In genomic region chr19:34601888-34602287, GRCm38 (mm10) we compare ENCODE assay signal across 10 mouse cellular contexts. TPM values are rescaled to one million over a fixed set of nuclear protein-coding genes. Genes with fewer than 3 reads are reported as not detected.
DNase-seq lines count a peak whose midpoint lies in the region; ATAC-seq and TF ChIP-seq lines count a peak whose summit lies in the region.
"Not testable (repeated sequence)": the region's sequence is repeated elsewhere in the genome, so short reads cannot be mapped to it uniquely, and the experiment has no call there.
"Had no signal": no experiment of that assay in that cellular context is flagged by ENCODE, and none has a peak within 500 bp of the region (broad histone marks: within the 10 kb centered on the region; RNA-seq: fewer than 3 reads in every experiment).

Gene Ifit1bl1, minus strand, starts transcription at chr19:34601956.

- not testable (repeated sequence) for H3K27me3 ChIP-seq in MEL (ENCODE audit: control insufficient read depth in 1 of 2, insufficient read depth in 2 of 2, low read length in 2 of 2); liver, postnatal 0 days (ENCODE audit: insufficient read depth, low read length)

- not testable (repeated sequence) for TF ChIP-seq EP300 in MEL (IDR thresholded peaks at IDR 0.05; ENCODE audit: low read depth in 1 of 2, low read length in 2 of 2); liver, postnatal 0 days (IDR thresholded peaks at IDR 0.05; ENCODE audit: low read depth)

- DNase-seq in MEL (ENCODE audit: low read depth, low spot score), result peak; percentile 69
- peak; percentile 81 for DNase-seq in induced T-regulatory cell, adult 2 months (ENCODE audit: low read depth)
- DNase-seq in liver, postnatal 0 days, result not testable (repeated sequence)
- peak; percentile 22 for DNase-seq in telencephalon, adult 2 months (ENCODE audit: low read depth, low spot score)

- not testable (repeated sequence) for H3K9me3 ChIP-seq in MEL (replicated peaks; ENCODE audit: insufficient read depth, low read length); liver, postnatal 0 days (ENCODE audit: low read length)

- H3K4me2 ChIP-seq in liver, postnatal 0 days (ENCODE audit: low read depth, low read length), result not testable (repeated sequence)

- H3K27ac ChIP-seq in MEL (ENCODE audit: control insufficient read depth, low read depth, low read length), result peak within 1 kb of the TSS; percentile 14; the same call in 1 of the 2 replicates
- not testable (repeated sequence) for H3K27ac ChIP-seq in liver, postnatal 0 days (ENCODE audit: low read depth)

- TF ChIP-seq POLR2A in MEL (IDR thresholded peaks at IDR 0.05; ENCODE audit: control insufficient read depth in 1 of 2, insufficient read depth in 1 of 2, low read depth in 1 of 2, low read length in 2 of 2, poor library complexity in 1 of 2), result not testable (repeated sequence)

- not testable (repeated sequence) for H3K36me3 ChIP-seq in MEL (ENCODE audit: control insufficient read depth in 1 of 2, insufficient read depth in 2 of 2, low read length in 2 of 2); liver, postnatal 0 days (replicated peaks; ENCODE audit: insufficient read depth, low read length)

- WGBS in liver, postnatal 0 days (ENCODE audit: insufficient replicate concordance), result 45% methylated on average over 1 of the region's 1 CpGs

- not testable (repeated sequence) for H3K79me2 ChIP-seq in MEL (ENCODE audit: control insufficient read depth, insufficient read depth, low read length, poor library complexity)

- not testable (repeated sequence) for H3K9ac ChIP-seq in MEL (ENCODE audit: control insufficient read depth, low read depth, low read length, poor library complexity, severe bottlenecking); liver, postnatal 0 days (replicated peaks)

- ATAC-seq in common myeloid progenitor, adult 5-6 weeks (replicated peaks; ENCODE audit: low read depth, poor library complexity, severe bottlenecking), result peak; percentile 72
- peak; percentile 40; the same call in 1 of the 2 replicates for ATAC-seq in liver, postnatal 0 days
- peak; percentile 73 for ATAC-seq in megakaryocyte, adult 5-6 weeks (ENCODE audit: poor library complexity, severe bottlenecking)
- ATAC-seq in neutrophil, adult 5-6 weeks (ENCODE audit: extremely low read depth, insufficient number of reproducible peaks, low FRiP score, poor library complexity, severe bottlenecking), result peak; percentile 66

- TF ChIP-seq RAD21 in MEL (IDR thresholded peaks at IDR 0.05; ENCODE audit: low read depth, low read length), result not testable (repeated sequence)

- not testable (repeated sequence) for H3K4me3 ChIP-seq in MEL (ENCODE audit: control insufficient read depth in 1 of 2, insufficient read depth in 1 of 2, low read depth in 2 of 2, low read length in 2 of 2); liver, postnatal 0 days (ENCODE audit: low read depth, low read length)

- TF ChIP-seq CTCF in MEL (IDR thresholded peaks at IDR 0.05 in 2 of 3, conservative IDR thresholded peaks at IDR 0.05 in 1 of 3; ENCODE audit: control insufficient read depth in 1 of 3, insufficient read depth in 1 of 3, low read depth in 2 of 3, low read length in 3 of 3, poor library complexity in 1 of 3, severe bottlenecking in 1 of 3); liver, postnatal 0 days (IDR thresholded peaks at IDR 0.05; ENCODE audit: low read depth): not testable (repeated sequence)

- peaks cover 3 to 14% of the 10 kb centered on the region in 2 experiments; a peak in 3 of 4 replicates for H3K4me1 ChIP-seq in MEL (ENCODE audit: control insufficient read depth in 1 of 2, insufficient read depth in 2 of 2, low read length in 2 of 2)
- H3K4me1 ChIP-seq in liver, postnatal 0 days (ENCODE audit: insufficient read depth), result not testable (repeated sequence)

RNA-seq across cellular contexts. Expression of gene Ifit1bl1, which starts in this region (rescaled TPM):
- total RNA-seq in MEL (2012; rRNA removed), result 0.10 TPM in 1 of 2 replicates, not detected in the other
- under 1 TPM in 1 of 2 experiments, not detected in 1; 0.08 TPM for polyA plus RNA-seq in MEL (2012; ENCODE audit: insufficient read depth in 1 of 2, insufficient read length in 2 of 2, low read depth in 1 of 2, low replicate concordance in 2 of 2, missing spikeins in 1 of 2)
- total RNA-seq in common myeloid progenitor, adult 5-6 weeks (2017), result not detected in 2 replicates
- polyA plus RNA-seq in liver, postnatal 0 days (2015; fragmentation: Nextera tagmentation; extraction: Ambion mirVana), result 0.75 TPM in 2 replicates
- 4.7 and 5.2 TPM in 2 replicates for total RNA-seq in megakaryocyte, adult 5-6 weeks (2015)
- total RNA-seq in megakaryocyte, adult 5-6 weeks (2017), result 5.7 and 6.4 TPM in 2 replicates
- 40.4 and 41.9 TPM in 2 replicates for total RNA-seq in neutrophil, adult 5-6 weeks (2017)
- total RNA-seq: gastrocnemius, adult 18-20 months had no signal
- polyA plus RNA-seq: limb, embryonic 10.5 days; stomach, embryonic 14.5 days had no signal

Comparison
In these comparisons a context has a peak if more than half of its experiments do, and no peak if none do; other contexts are left out.
1. Peak in DNase-seq and H3K27ac ChIP-seq in MEL; RNA of the gene not detected or under 1 TPM.
2. Peak in ATAC-seq in common myeloid progenitor, adult 5-6 weeks; RNA of the gene not detected or under 1 TPM.
3. Peak in ATAC-seq in liver, postnatal 0 days; RNA of the gene not detected or under 1 TPM.